Mouse (Mus musculus): ENCODE results near the gene Myo3b.

Myo3b gene

DNA sequence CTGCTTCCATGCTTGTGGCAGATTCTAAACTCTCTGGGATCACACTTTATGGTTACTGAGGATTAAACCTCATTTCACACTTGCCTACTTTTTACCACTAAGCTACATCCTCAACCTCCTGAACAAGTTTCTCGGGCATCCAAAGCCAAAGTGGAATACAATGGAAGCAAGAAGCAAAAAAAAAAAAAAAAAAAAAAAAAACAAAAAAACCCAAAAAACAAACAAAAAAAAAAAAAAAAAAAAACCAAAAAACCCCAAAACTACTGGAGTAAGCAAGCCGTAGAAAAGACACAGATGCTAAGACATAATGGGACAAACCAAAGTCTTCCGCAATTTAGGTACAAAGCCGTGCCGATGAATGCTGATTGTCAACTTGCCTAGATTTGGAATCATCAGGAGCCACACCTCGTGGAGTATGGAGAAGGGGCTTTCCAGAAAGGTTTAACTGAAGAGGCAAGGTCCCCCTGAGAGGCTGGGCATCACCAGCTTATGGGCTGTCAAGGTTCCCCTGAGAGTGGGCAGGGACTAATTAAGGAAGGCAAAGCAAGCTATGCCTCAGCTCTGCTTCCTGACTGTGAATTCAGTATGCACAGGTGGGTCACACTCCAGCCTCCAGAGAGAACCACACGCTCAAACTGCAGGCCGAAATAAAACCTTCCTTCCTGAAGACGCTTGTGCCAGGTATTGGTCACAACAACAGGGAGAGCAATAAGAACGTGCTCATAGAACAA, 313.7 kb downstream of the Myo3b start:
- in situ Hi-C loops (cut with MboI) = no loop called here

- in situ Hi-C loops (cut with MboI) = no loop called here
These were observed 315.1 kb downstream of the Myo3b start for GRCm38 (mm10) chr2:70354056-70354455.

DNA sequence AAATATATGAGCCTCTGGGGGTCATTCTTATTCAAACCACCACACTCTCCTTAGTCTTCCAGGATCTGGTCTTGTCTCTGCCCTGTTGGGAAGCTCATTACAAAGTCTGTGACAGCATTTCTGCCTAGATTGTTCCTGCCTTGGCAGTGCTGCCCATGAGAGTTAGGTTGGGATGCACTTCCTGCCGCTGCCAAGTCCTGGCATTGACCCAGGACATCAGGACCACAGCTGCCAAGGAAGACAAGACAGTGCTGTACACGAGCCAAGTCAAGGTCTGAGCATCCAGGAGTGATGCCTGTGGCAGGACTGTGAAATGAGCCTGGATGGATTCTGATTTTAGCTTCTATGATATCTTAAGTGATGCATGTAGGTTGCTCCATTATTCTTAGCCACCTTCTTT, 316.1 kb downstream of the Myo3b start:
- in situ Hi-C loops (cut with MboI) = no loop called here

- in situ Hi-C loops (cut with MboI) = no loop called here
These were observed 330.5 kb downstream of the Myo3b start for GRCm38 (mm10) chr2:70369421-70369820.

DNA sequence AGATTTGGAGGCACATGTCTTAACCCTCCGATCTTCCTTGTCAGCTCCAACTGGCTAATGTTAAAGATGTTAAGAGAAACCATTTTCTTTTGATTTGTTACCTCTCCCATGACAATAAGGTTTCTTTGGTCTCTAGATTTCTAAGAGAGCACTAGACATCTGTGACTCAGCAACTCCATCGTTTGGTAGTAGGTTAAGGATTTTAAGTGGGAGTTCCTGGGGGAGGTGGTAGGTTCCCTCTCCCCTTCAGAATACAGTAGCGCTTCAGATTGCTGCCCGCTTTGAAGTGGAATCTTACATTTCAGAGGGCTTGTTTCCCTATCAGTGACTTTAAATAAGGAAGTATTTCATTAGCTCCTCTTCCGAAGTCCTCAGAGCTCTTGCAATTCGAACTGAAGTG, 340.4 kb downstream of the Myo3b start:
- in situ Hi-C loops (cut with MboI) = no loop called here

DNA sequence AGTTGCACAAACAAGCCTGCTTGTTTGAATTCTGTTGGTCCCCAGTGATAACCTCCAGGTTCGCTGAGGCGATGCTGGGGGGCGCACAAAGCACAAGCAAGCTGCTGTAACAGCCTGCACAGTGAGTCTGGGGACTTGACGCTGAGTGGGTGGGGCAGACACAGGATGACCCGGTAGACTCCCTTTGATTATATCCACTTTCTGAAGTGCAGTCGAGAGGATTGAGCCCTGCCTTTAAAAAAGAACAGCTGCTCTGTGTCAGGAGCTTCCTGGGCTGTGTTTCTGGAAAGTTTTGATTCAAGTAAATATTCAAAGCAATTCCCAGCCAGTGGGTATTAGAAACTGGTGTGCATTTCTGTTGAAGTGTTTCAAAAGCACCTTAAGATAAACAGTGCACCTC, 341.0 kb downstream of the Myo3b start:
- in situ Hi-C loops (cut with MboI) = no loop called here

- in situ Hi-C loops (cut with MboI) = no loop called here
These were observed 349.7 kb downstream of the Myo3b start for GRCm38 (mm10) chr2:70388645-70389044.

DNA sequence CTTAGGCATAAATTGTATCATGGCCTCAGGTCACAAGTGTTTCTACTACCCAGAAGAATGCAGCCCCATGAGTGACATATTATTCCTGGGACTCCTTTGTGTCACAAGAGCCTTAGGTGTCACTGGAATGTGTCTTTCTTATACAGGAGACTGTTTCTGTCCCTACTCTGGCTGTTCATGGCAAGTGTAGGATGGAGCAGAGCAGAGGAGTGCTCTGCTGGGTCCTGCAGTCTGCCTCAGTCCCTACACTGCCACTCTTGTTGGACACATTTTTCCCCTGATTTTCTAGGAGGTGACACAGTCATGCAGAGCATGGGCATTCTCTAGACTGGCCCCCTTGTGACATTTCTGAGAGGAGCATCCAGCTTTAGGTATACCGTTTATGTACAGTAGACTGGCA, 350.2 kb downstream of the Myo3b start:
- in situ Hi-C loops (cut with MboI) = no loop called here

DNA sequence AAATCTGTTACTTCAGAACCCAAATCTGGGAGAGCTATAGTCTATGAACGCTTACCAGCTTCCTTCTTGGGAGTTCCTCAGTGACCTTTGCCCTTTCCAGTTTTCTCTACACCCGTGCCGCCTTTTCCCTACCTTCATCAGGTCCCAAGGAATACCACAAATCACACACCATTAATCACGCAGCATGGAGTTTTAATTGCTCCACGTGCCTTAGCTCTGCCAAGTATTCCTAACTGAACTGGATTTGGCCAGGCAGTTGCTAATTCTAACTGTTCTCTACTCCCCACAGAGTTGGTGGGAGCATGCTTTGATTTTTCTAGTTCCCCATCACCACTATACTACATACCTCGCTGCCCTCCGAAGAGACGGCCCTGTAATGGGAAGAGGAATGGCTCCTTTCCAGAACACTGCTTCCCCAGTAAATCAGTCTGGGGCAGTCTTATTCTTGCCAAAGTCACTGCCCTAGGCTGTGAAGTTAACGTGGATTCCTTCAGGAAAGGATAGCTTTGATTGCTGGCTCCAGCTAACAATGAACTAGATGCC, 358.9 kb downstream of the Myo3b start:
- in situ Hi-C loops (cut with MboI) = no loop called here

- in situ Hi-C loops (cut with MboI) = no loop called here
These were observed 360.7 kb downstream of the Myo3b start for GRCm38 (mm10) chr2:70399441-70400115.

DNA sequence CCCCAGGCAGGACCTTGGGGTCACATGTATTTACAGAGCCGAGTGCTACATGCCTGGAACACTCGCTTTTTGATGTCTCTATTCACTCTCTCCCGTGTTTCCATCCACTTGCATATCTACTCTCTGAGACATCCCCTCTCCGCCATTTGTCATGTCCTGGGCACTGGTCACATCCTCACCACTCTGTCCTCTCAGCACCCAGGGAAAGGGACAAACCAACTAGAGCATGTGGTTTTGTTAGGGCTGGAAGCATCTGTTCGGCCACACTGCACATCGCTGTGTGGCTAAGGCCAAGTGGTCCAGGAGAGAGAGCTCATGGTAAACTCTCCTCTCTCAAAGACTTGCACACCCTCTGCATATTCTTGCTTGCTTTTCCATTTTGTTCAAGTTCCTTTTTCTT, 361.4 kb downstream of the Myo3b start:
- in situ Hi-C loops (cut with MboI) = no loop called here

DNA sequence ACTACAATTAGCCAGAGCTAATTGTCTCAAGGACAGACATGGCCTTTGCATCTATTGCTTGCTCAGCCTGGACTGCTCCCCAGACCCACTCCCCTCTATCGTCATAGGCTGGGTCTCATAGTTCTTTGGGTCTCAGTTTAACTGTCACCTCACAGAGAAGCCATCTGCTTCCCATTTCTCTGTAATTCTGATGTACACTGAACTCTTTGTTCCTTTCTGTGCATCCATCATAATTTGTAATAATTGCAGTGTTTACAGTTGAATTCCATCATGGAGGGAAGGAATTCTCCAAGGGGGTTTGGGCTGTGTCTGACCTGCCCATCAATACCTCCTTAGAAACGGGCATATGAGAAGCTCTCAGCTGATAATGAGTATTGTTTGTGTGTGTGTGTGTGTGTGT, 365.4 kb downstream of the Myo3b start:
- in situ Hi-C loops (cut with MboI) = no loop called here

DNA sequence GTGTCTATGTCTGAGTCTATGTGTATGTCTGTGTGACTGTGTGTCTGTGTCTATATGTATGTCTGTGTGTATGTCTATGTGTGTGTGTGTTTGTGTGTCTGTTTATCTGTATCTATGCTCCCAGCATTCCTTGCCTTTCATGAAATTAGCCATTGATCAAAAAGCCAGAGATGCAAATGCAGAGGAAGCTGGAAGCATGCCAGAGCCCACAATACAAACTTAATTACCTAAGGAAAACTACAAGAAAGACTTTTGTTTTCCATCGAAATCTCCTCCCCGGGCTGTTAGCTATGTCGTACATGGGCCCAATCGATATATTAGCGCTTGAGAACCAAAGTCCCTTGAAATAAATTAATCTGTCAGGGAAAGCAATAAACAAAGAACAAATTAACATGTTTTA, 367.9 kb downstream of the Myo3b start:
- in situ Hi-C loops (cut with MboI) = no loop called here

- in situ Hi-C loops (cut with MboI) = no loop called here
These were observed 368.8 kb downstream of the Myo3b start for GRCm38 (mm10) chr2:70407729-70408128.

DNA sequence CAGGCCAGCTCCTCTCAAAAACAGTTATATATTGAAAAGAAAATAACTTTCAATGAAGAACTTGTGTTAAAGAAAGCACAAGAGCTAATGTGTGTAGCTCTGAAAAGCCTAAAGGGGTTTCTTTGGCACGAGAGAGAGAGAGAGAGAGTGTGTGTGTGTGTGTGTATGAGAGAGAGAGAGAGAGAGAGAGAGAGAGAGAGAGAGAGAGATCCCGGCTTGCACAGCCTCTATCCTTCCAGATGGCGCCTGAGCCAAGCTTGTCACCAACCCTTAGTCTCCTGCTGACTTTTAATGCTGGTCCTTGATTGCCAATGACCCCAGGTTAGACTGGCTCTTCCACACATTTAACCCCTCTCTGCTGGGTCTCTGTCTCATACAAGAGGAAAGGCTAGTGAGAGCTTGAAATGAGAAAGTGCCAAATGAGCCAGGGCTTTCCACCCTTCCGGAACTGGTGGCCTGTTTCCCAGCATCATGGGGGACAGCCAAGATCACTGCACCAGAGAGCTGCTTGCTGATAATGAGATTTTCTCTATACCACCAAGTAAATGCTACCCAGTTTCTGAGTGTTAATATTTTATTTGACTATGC, 371.5 kb downstream of the Myo3b start:
- in situ Hi-C loops (cut with MboI) = no loop called here

DNA sequence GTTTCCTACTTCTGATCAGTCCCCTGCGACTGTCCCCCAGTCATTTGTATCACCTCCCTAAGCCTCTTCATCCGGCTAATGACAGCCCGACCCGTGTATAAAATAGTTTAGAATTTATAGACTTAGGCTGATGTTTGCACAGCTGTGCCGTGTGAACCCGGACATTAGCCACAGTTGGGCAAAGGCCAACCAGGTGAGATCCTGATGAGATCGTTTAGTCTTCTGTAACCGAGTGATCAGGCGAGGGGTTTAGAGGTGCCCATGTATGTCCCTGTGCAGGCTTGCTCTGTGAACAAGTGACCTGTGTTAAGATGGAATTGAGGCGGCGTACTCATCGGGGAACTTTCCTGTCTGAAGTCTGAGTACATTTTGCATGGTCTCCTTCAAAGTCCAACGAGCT, 373.4 kb downstream of the Myo3b start:
- in situ Hi-C loops (cut with MboI) = no loop called here

DNA sequence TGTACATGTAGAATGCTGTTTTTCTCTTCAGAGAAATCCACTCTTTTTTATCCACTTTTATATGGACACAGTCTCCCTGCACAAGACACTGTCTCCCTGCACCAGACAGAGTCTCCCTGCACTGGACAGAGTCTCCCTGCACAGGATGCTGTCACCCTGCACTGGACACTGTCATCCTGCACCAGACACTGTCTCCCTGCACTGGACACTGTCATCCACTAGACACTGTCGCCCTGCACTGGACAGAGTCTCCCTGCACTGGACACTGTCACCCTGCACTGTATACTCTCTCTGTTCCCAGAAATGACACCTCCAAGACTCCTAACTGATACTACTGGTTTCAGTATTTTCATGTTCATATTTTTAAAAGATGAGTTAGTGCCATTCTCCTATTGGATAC, 375.5 kb downstream of the Myo3b start:
- in situ Hi-C loops (cut with MboI) = no loop called here

GRCm38 (mm10) chr2:70415521-70415920, 376.6 kb downstream of the Myo3b start:
- in situ Hi-C loops (cut with MboI) = no loop called here

DNA sequence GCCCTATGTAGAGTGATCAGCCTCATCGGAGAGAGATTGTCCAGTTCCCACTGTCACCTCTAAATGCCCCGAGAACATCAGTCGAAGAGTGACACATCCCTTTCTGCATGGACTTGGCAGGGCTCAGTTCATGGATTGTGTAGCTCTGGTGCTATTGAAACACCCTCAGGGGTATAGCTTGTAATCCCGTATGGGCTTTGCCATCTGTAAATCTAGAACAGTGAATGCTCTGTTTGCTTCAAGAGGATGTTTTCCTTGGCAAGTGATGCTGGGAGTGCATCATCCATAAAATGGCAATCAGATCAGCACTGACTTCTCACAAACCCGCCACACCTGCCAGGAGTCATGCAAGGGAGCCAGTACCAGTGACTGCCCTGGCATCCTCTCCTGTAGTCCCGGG, 380.4 kb downstream of the Myo3b start:
- in situ Hi-C loops (cut with MboI) = no loop called here

DNA sequence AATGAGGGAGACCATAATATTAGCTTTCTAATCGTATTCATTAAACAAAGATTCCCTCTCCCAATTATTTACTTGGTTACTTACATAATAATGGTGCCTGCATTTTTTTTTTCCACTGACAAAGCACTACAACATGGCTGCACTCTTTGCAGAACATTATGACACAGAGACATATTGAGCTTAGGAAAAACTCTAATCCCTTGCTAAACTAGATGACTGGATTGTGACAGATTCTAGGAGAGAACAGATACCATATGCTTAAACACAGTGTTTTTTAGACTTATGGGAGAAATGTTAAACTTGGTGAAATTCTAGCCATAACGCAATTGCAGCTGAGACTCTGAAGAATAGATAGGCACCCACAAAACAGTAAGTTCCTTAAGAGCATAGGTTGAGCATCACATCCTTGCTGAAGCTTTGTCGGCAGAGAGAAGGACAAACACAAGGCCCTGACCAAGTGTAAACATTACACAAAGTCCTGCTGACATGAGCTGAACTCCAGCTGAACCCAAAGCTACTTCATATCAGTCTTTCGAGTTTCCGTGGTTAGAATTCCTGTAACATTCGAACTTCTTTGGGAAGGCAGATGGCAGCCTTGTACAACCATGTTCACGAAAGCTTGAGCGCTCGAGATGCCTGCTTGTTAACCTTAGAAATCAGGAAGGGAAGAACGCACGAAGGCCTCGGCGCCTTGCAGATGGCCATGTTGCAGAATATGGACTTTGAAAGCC, 382.4 kb downstream of the Myo3b start:
- in situ Hi-C loops (cut with MboI) = no loop called here

- in situ Hi-C loops (cut with MboI) = no loop called here
These were observed 386.7 kb downstream of the Myo3b start for GRCm38 (mm10) chr2:70425611-70426010.

GRCm38 (mm10) chr2:70443035-70443434, 404.1 kb downstream of the Myo3b start:
- in situ Hi-C loops (cut with MboI) = no loop called here

Data from mature B cell (primary cell).